Mouse (Mus musculus) spleen, adult 2 months (tissue): ENCODE data around the gene Slc17a6.

Source experiments
- CTCF ChIP-seq: fragments of 200-500 bp; IDR thresholded peaks from 2 replicates; pipeline ENCODE4 v1.5.1; 2011; ENCODE audit warnings: mild to moderate bottlenecking, inconsistent platforms; ENCODE audit not compliant: insufficient read depth, insufficient read length, insufficient replicate concordance; ENCODE audit errors: extremely low read depth
- POLR2A ChIP-seq: fragments of 200-500 bp; IDR thresholded peaks from 2 replicates; pipeline ENCODE4 v1.6.1; 2011; ENCODE audit warnings: low read depth, low read length, inconsistent platforms

DNA sequence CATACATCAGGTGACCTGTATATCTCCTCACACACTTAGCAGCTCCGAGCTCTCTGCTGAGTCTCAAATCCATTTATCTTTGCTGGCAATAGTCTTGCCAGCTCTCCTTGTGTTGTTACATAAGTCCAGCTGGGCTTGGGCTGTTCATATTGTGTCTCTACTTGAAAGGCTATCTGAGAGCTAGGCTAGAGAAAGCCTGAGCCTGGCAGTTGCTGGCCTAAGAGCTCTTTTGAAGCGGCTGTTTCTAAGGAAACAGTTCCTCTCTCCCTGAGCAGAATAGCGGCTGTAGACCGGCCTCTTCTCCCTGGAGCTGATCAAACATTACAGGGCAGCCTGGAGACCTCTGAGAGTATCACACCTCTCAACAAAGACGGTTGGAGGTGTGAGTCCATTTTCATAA, 40.6 kb downstream of the Slc17a6 start:
- no peak for TF ChIP-seq POLR2A
- TF ChIP-seq CTCF = no peak
